Mouse (Mus musculus) megakaryocyte-erythroid progenitor cell, adult 5 weeks (primary cell): ENCODE data around the gene D2hgdh. TPM values are rescaled to one million over a fixed set of nuclear protein-coding genes. Genes with fewer than 3 reads are reported as not detected.

Experiments
- polyA plus RNA-seq: library from polyadenylated mRNA; stranded (reverse); fragments of >175 nt; gene quantifications from 2 replicates; pipeline ENCODE4 v1.2.3, GENCODE M21; 2012

The D2hgdh gene
- 3.7 and 4.3 TPM in 2 replicates for polyA plus RNA-seq

GRCm38 (mm10) chr1:93824609-93825008 lies at the start of gene D2hgdh:
Gene D2hgdh (plus strand): TSS chr1:93824909.

GRCm38 (mm10) chr1:93801741-93802238 lies 22.9 kb upstream of the D2hgdh start, which contains the start of gene Dtymk:
Gene Dtymk (minus strand): TSS chr1:93801934.

DNA sequence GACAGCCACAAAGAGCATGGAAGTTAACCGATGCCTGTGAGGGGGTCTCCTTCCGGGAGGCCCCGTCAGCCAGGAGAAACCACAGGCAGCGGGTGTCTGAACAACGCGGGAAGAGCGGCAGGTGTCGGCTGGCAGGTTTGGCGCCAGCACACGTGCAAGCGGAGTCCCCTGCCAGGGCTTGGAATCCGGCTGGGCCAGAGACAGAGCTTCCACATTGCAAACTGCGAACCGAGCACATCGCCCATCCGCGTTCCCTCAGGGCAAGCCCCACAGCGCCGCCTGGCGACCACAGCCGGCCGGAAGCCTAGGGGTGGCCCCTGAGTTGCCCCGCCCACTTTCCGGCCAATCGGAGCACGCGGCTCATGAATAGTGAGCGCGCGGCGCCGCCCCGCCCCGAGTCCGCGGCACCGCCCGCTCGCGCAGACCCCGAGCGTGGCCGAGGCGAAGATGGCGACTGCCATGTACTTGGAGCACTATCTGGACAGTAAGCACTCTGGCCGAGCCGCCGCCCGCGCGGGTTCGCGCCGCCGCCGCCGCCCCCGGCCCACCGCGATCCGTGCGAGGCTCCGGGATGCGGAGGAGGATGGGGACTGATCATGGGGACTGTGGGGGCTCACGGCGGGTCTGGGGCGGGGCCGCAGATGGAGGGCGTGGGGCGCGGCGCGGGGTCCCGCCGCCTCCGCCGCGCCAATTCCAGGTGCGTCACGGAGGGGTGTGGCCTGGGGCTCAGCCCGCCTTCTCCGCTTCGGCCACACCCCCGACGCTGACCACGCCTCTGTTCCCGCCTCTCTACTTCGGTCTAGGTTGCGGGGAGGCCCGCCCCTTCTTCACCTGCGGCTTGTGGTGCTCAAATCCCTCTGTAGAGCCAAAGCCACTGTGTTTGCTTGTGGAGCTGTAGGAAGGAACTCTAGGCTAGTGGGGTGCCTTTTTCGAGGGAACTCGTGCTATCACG lies 20.9 kb upstream of the D2hgdh start, which contains the start of gene Ing5:
TSS of gene Ing5 (plus strand) at position 410 of the 952 bp plus-strand sequence.

DNA sequence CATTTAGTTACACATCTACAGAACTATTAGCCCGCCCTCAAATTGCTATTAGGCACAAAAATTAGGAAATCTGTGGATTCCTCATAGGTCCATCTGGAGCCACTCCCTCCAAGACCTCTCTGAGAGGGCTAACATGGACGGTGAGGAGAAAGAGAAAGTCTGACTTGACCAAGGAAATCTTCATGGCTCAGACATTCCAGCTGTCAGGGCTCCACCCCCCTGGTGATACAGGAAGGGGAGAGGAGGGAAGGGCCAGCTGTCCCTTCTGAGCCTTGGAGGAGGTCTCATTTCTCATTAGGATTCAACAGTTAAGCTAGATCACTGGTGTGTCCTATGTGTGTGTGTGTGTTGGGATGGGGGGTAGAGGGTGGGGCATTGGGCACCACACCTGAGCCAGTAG lies 36.3 kb downstream of the D2hgdh start, which contains the start of gene Gal3st2:
TSS of gene Gal3st2 (plus strand) at position 259 of the 400 bp plus-strand sequence.

Other genes starting within 250 kb of the D2hgdh start
- 28.1 and 31.0 TPM in 2 replicates for gene Stk25, start 166.2 kb upstream of the D2hgdh start, polyA plus RNA-seq
- gene Bok, start 139.2 kb upstream of the D2hgdh start, polyA plus RNA-seq = 1.6 and 2.7 TPM in 2 replicates
- gene Atg4b, start 73.4 kb upstream of the D2hgdh start, polyA plus RNA-seq = 5.5 and 6.0 TPM in 2 replicates
- gene Thap4, start 70.0 kb upstream of the D2hgdh start, polyA plus RNA-seq = 62.1 and 66.7 TPM in 2 replicates
- 78.9 and 90.3 TPM in 2 replicates for gene Dtymk, start 23.0 kb upstream of the D2hgdh start, polyA plus RNA-seq
- 1.8 TPM in 2 replicates for gene Ing5, start 20.9 kb upstream of the D2hgdh start, polyA plus RNA-seq
- gene Gal3st2, start 36.4 kb downstream of the D2hgdh start, polyA plus RNA-seq = not detected in 2 replicates
- not detected in 2 replicates for gene Gal3st2b, start 93.4 kb downstream of the D2hgdh start, polyA plus RNA-seq
- 0.01 TPM in 2 replicates for gene Gal3st2c, start 165.6 kb downstream of the D2hgdh start, polyA plus RNA-seq
- not detected in 2 replicates for gene Neu4, start 195.5 kb downstream of the D2hgdh start, polyA plus RNA-seq
- gene Pdcd1, start 227.6 kb downstream of the D2hgdh start, polyA plus RNA-seq = 0.14 and 0.21 TPM in 2 replicates